Mouse (Mus musculus) lung, embryonic 14.5 days (tissue): Measurements from ENCODE around the gene Il6st. TPM values are rescaled to one million over a fixed set of nuclear protein-coding genes. Genes with fewer than 3 reads are reported as not detected.
"Not testable (repeated sequence)": the region's sequence is repeated elsewhere in the genome, so short reads cannot be mapped to it uniquely, and the experiment has no call there.

Experiments used
- ATAC-seq: fragments of 200-750 bp; cut with Nextera tagmentation; 2 replicates; pipeline ENCODE4 v1.8.0; 2017; ENCODE audit warnings: mild to moderate bottlenecking, moderate TSS enrichment, moderate library complexity; ENCODE audit not compliant: insufficient read depth
- DNase-seq: peaks from one replicate; pipeline ENCODE4 v3.0.0-alpha.2; 2015
- H3K27ac ChIP-seq: fragments of 300-500 bp; sonication (generic); 2 replicates; pipeline ENCODE4 v1.5.1; 2014; ENCODE audit warnings: low read depth, mild to moderate bottlenecking, moderate library complexity
- H3K27me3 ChIP-seq: fragments of 300-500 bp; sonication (generic); 2 replicates; pipeline ENCODE4 v1.6.1; 2014; ENCODE audit warnings: low read length, control low read depth; ENCODE audit not compliant: insufficient read depth
- H3K36me3 ChIP-seq: fragments of 300-500 bp; sonication (generic); 2 replicates; pipeline ENCODE4 v1.6.1; 2014; ENCODE audit warnings: control low read depth; ENCODE audit not compliant: insufficient read depth
- H3K4me1 ChIP-seq: fragments of 300-500 bp; sonication (generic); 2 replicates; pipeline ENCODE4 v1.6.1; 2014; ENCODE audit warnings: antibody characterized with exemption, control low read depth; ENCODE audit not compliant: insufficient read depth
- H3K4me2 ChIP-seq: fragments of 300-500 bp; sonication (generic); 2 replicates; pipeline ENCODE4 v1.6.1; 2014; ENCODE audit warnings: mild to moderate bottlenecking
- H3K4me3 ChIP-seq: fragments of 300-500 bp; sonication (generic); 2 replicates; pipeline ENCODE4 v1.5.1; 2014; ENCODE audit warnings: low read depth, low read length
- H3K9ac ChIP-seq: fragments of 300-500 bp; sonication (generic); 2 replicates; pipeline ENCODE4 v1.6.1; 2014
- H3K9me3 ChIP-seq: fragments of 300-500 bp; sonication (generic); 2 replicates; pipeline ENCODE4 v1.6.1; 2016; ENCODE audit warnings: low read depth, low read length, control low read depth
- CTCF ChIP-seq: IDR thresholded peaks from 2 replicates; pipeline ENCODE4 v1.5.1; 2016; ENCODE audit warnings: antibody characterized with exemption, low read depth
- WGBS: fragments of 180-500 bp; shearing (Covaris S2); extraction: QIAGEN DNeasy Blood & Tissue Kit; methylation state at CpG from one replicate; pipeline ENCODE4 v1.1.7; 2014; 5-methylcytosine and 5-hydroxymethylcytosine counted together
- polyA plus RNA-seq: library from polyadenylated mRNA; unstranded; fragments of >200 nt; fragmentation: Nextera tagmentation; extraction: Ambion mirVana; gene quantifications from 2 replicates; pipeline ENCODE4 v1.2.1, GENCODE M21; 2014

Gene Il6st
- polyA plus RNA-seq, 1 experiment from 2014 or later: 41.3 TPM

DNA sequence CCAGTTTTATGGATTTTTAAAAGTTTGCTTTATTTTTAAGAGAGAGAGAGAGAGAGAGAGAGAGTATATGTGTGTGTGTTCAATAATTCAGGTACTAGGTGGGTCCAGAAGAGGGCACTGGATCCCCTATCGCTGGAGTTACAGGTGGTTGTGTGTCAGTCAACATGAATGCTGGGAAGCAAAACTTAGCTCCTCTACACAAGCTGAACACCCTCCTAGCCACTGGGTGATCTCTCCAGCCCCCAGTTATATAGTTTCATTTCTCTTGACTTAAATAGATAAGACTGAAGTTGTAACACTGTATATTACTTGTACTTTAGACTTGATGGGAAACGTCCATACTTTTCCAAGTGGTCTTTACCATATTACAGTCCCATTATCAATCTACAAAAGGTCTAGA, 39.7 kb upstream of the Il6st start:
- no peaks in the 10 kb centered on the region for H3K27me3 ChIP-seq
- no peak overlapping the region for H3K9ac ChIP-seq
- WGBS: 82% methylated on average over 2 of the region's 2 CpGs
- ATAC-seq (no peak), DNase-seq (no peak)
- H3K4me2 ChIP-seq: no peak overlapping the region
- H3K36me3 ChIP-seq: no peaks in the 10 kb centered on the region
- H3K27ac ChIP-seq: no peak overlapping the region
- H3K9me3 ChIP-seq: no peaks in the 10 kb centered on the region
- H3K4me1 ChIP-seq: no peaks in the 10 kb centered on the region
- no peak for TF ChIP-seq CTCF
- no peak overlapping the region for H3K4me3 ChIP-seq

- Histone ChIP-seq H3K27ac (no peak overlapping the region), H3K4me2 (no peak overlapping the region), H3K4me3 (no peak overlapping the region), H3K4me1 (no peaks in the 10 kb centered on the region), H3K36me3 (no peaks in the 10 kb centered on the region), H3K27me3 (no peaks in the 10 kb centered on the region), H3K9ac (no peak overlapping the region), H3K9me3 (no peaks in the 10 kb centered on the region)
- TF ChIP-seq CTCF: no peak
- WGBS: 52% methylated on average over 7 of the region's 7 CpGs
- ATAC-seq (no peak), DNase-seq (no peak)
These were observed 39.2 kb upstream of the Il6st start for GRCm38 (mm10) chr13:112424635-112425034.

- no peak overlapping the region for H3K4me2 ChIP-seq
- H3K9ac ChIP-seq: no peak overlapping the region
- WGBS: 49% methylated on average over 8 of the region's 8 CpGs
These were observed 38.7 kb upstream of the Il6st start for GRCm38 (mm10) chr13:112425181-112425654.

DNA sequence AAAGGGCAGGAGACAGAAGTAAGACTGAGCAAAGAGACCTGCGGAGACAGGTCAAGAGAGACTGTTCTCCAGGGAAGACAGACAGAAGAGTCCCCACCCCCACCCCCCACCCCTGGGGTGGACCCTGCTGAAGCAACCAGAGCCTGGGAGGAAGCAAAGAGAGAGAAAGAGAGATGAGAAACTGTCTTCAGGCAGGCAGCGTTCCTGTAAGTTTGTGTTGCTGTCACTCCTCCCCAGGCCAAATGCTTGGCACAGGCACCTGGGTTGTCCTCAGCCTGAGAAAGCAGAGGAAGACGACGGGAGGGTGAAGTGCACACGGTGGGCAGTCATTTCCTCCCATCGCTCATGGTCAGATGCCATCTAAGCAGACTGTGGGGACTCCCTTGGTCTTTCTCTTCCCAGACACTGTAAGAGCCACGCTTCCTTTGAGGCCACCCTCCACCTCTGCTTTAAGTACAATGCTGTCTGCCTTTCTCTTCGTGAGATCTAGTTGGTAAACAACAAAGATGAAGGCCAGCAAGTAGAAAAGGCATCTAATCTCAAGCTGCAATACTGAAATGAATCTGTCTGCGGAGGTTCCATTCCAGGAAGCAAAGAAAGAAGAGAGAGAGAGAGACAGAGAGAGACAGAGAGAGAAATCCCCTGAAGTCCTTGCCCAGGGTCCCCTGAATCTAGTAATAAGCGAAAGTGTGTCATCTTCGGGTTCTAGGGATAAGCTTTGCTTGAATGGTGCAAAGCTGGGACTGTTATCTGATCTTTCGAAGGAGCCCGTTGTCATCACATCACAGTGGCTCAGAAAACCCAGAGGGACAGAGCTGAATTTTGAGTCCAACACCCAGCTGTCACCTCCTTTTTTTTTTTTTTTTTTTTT, 37.4 kb upstream of the Il6st start:
- no peak overlapping the region for H3K4me2 ChIP-seq
- no peak for ATAC-seq
- no peak overlapping the region for H3K4me3 ChIP-seq
- H3K27ac ChIP-seq: no peak overlapping the region
- no peaks in the 10 kb centered on the region for H3K27me3 ChIP-seq
- no peak overlapping the region for H3K9ac ChIP-seq
- no peak for TF ChIP-seq CTCF
- WGBS: 45% methylated on average over 13 of the region's 13 CpGs
- no peaks in the 10 kb centered on the region for H3K36me3 ChIP-seq
- no peaks in the 10 kb centered on the region for H3K9me3 ChIP-seq
- no peak for DNase-seq
- H3K4me1 ChIP-seq: no peaks in the 10 kb centered on the region

More at GRCm38 (mm10) chr13:112425181-112425654, 38.7 kb upstream of the Il6st start:
- Histone ChIP-seq H3K27ac (no peak overlapping the region), H3K4me3 (no peak overlapping the region), H3K4me1 (no peaks in the 10 kb centered on the region), H3K36me3 (no peaks in the 10 kb centered on the region), H3K27me3 (no peaks in the 10 kb centered on the region), H3K9me3 (no peaks in the 10 kb centered on the region)
- DNase-seq: no peak
- no peak for TF ChIP-seq CTCF
- ATAC-seq: no peak

GRCm38 (mm10) chr13:112427136-112427470, 36.8 kb upstream of the Il6st start:
- not testable (repeated sequence) for H3K4me3 ChIP-seq, H3K27me3 ChIP-seq, H3K36me3 ChIP-seq, H3K9me3 ChIP-seq, H3K4me2 ChIP-seq, H3K9ac ChIP-seq, H3K27ac ChIP-seq, ATAC-seq, DNase-seq, H3K4me1 ChIP-seq
- 92% methylated on average over 4 of the region's 4 CpGs for WGBS

DNA sequence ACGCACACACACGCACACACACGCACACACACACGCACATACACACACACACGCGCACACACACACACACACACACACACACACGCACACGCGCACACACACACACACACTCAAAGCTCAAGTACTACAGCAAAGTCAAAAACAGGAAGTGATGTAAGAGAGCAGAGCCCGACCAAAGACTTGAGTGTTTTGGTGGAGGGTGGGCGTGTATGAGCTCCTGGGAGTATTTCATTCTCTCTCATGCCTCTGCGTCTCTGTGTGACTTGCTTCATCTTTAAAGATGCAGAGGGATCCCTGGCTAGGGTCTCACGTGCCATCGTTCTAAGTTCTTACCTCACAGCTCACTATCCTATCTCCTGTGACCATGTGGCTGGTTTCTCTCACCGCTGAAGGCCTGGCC, 36.3 kb upstream of the Il6st start:
- no peaks in the 10 kb centered on the region for H3K36me3 ChIP-seq
- no peak for TF ChIP-seq CTCF
- H3K4me1 ChIP-seq: no peaks in the 10 kb centered on the region
- no peak for ATAC-seq
- H3K9ac ChIP-seq: no peak overlapping the region
- WGBS: 85% methylated on average over 15 of the region's 15 CpGs
- no peaks in the 10 kb centered on the region for H3K9me3 ChIP-seq
- H3K4me2 ChIP-seq: no peak overlapping the region
- H3K27me3 ChIP-seq: no peaks in the 10 kb centered on the region
- H3K27ac ChIP-seq: no peak overlapping the region
- DNase-seq: no peak
- H3K4me3 ChIP-seq: no peak overlapping the region

DNA sequence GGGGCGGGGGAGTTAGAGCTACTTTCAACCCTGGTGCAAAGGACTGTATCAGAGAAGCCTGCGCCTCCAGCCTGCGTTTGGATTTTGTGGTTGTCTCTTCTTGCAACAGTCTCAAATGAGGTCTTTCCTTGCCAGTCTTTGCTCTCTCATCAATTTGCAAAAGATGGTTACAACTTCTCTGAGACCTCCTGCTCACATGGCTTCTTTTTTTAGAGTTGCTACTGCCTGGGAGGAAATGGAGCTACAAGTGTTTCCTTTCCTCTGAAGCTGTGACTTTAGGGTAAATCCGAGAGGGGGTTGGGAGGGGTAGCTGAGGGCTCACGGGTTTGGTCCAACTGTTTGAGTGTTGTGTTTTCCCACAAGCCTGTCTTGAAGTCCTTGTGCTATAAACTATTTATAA, 30.6 kb upstream of the Il6st start:
- no peak for TF ChIP-seq CTCF
- no peaks in the 10 kb centered on the region for H3K27me3 ChIP-seq
- no peaks in the 10 kb centered on the region for H3K4me1 ChIP-seq
- H3K36me3 ChIP-seq: no peaks in the 10 kb centered on the region
- WGBS: 47% methylated on average over 5 of the region's 5 CpGs
- no peak overlapping the region for H3K4me3 ChIP-seq
- no peak overlapping the region for H3K4me2 ChIP-seq
- ATAC-seq: no peak
- peak; percentile 31 for DNase-seq
- H3K27ac ChIP-seq: no peak overlapping the region
- no peak overlapping the region for H3K9ac ChIP-seq
- H3K9me3 ChIP-seq: no peaks in the 10 kb centered on the region
